Mouse (Mus musculus) adrenal gland, postnatal 25 days (tissue): ENCODE measurements around the gene Rims3. TPM values are rescaled to one million over a fixed set of nuclear protein-coding genes. Genes with fewer than 3 reads are reported as not detected.
A peak's percentile ranks its signal among the peaks of the same experiment; 100 is the strongest.

Experiments
- DNase-seq: peaks from one replicate; pipeline ENCODE4 v3.0.0; 2021; ENCODE audit warnings: mixed read lengths
- total RNA-seq: library from RNA; stranded (reverse); gene quantifications from 2 replicates; pipeline ENCODE4 v1.2.3, GENCODE M21; 2021

The Rims3 gene
- total RNA-seq, 1 experiment from 2014 or later: 11.1 TPM

- peak; percentile 70 for DNase-seq
Measured at GRCm38 (mm10) chr4:120850946-120851345, 3.7 kb upstream of the Rims3 start.

- DNase-seq: no peak
Measured at GRCm38 (mm10) chr4:120855360-120856060, 894 bp downstream of the Rims3 start.

GRCm38 (mm10) chr4:120856376-120856775, 1.8 kb downstream of the Rims3 start:
- DNase-seq: no peak

GRCm38 (mm10) chr4:120859865-120860264, 5.2 kb downstream of the Rims3 start:
- no peak for DNase-seq

- peak; percentile 50 for DNase-seq
Measured at GRCm38 (mm10) chr4:120866211-120866610, 11.6 kb downstream of the Rims3 start.

GRCm38 (mm10) chr4:120868246-120868645, 13.6 kb downstream of the Rims3 start:
- DNase-seq: no peak

GRCm38 (mm10) chr4:120868988-120869387, 14.4 kb downstream of the Rims3 start:
- DNase-seq: no peak

GRCm38 (mm10) chr4:120870262-120870748, 15.7 kb downstream of the Rims3 start:
- no peak for DNase-seq

GRCm38 (mm10) chr4:120875961-120876360, 21.3 kb downstream of the Rims3 start:
- DNase-seq: no peak

GRCm38 (mm10) chr4:120878728-120879127, 24.1 kb downstream of the Rims3 start:
- no peak for DNase-seq

- peak; percentile 15 for DNase-seq
Measured at GRCm38 (mm10) chr4:120879386-120879785, 24.8 kb downstream of the Rims3 start.

- DNase-seq: no peak
Measured at GRCm38 (mm10) chr4:120880731-120881432, 26.3 kb downstream of the Rims3 start.

- no peak for DNase-seq
Measured at GRCm38 (mm10) chr4:120882002-120882625, 27.5 kb downstream of the Rims3 start.

- no peak for DNase-seq
Measured at GRCm38 (mm10) chr4:120885208-120886120, 30.8 kb downstream of the Rims3 start.

GRCm38 (mm10) chr4:120886131-120886530, 31.5 kb downstream of the Rims3 start:
- DNase-seq: no peak

- no peak for DNase-seq
Measured at GRCm38 (mm10) chr4:120886811-120887210, 32.2 kb downstream of the Rims3 start.

- DNase-seq: peak; percentile 47
Measured at GRCm38 (mm10) chr4:120887381-120888112, 32.9 kb downstream of the Rims3 start.

GRCm38 (mm10) chr4:120888884-120889283, 34.3 kb downstream of the Rims3 start:
- DNase-seq: no peak

- no peak for DNase-seq
Measured at GRCm38 (mm10) chr4:120890754-120891440, 36.3 kb downstream of the Rims3 start.

GRCm38 (mm10) chr4:120891960-120892359, 37.3 kb downstream of the Rims3 start:
- DNase-seq: no peak

- DNase-seq: no peak
Measured at GRCm38 (mm10) chr4:120892516-120892915, 37.9 kb downstream of the Rims3 start.
